Mouse (Mus musculus): ENCODE data around the gene Higd1c.
"Not testable (repeated sequence)": the region's sequence is repeated elsewhere in the genome, so short reads cannot be mapped to it uniquely, and the experiment has no call there.

Gene Higd1c

DNA sequence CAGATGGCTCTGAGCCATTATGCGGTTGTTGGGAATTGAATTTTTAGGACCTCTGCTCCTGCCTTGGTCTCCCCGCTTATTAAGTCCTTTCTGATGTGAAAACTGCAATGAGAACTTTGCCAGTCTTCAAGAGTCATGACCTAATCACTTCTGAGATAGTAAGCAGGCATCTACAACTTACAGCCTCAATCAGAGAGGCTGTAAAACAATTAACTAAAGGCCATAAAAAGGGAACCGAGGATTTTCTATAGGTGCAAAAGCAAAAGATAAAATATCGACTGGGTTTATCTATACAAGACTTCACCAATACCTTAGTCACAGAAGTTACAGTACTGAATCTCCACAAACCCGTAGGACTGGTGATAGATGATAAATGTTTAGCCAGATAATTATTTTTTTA is 8.5 kb upstream of the Higd1c start:
- DNase-seq (ENCODE audit: low spot score) = no peak

DNA sequence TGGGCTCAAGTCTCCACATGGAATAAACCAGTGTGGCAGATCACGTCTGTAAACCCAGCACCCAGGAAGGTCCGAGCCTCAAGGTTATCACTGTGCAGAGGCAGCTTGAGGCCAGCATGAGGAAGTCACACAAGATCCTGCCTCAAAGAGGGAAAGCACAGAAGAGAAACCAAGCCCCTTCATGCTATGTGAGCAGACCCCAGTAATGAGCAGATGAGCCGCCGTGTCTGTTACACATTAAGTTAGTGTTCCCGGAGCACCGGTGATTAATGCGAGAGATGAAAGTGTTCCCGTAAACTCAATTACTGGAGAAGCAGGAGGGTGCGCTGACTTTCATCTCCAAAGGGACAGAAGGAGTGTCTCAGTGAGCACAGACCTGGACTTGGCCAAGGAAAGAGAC is 1.6 kb downstream of the Higd1c start:
- DNase-seq (ENCODE audit: low spot score) = not testable (repeated sequence)

DNA sequence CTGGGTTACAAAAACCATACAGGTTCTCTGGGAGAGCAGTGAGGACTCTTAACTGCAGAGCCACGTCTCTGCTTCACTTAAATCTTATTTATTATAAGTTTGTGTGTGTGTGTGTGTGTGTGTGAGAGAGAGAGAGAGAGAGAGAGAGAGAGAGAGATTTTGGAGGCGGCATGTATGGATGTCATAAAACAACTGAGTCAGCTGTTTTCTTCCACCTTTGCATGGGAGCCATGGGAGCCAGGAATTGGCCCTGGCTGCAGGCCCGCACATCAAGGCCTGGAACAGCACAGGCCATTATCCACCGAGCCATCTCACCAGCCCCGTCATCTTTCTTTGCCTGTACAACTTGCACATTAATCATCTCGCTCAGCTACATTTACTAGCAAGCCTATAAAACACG is 2.8 kb downstream of the Higd1c start:
- DNase-seq (ENCODE audit: low spot score) = no peak

DNA sequence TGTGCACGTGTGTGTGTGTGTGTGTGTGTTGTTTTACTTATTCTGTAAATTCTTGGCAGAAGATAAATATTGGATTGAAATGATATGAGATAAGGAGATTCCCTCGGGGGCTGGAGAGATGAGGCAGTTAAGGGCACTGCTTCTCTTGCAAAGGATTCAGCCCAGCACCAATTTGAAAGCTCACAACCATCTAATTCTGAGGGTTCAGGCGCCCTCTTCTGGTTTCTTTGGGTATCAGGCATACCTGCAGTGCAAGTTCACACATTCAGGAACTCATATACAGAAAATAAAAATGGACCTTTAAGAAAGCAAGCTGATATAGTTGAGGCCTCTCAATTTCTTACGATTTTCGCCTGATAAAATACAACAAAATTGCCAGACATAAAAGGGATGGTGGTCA is 10.7 kb downstream of the Higd1c start:
- DNase-seq (ENCODE audit: low spot score) = peak; percentile 58

DNA sequence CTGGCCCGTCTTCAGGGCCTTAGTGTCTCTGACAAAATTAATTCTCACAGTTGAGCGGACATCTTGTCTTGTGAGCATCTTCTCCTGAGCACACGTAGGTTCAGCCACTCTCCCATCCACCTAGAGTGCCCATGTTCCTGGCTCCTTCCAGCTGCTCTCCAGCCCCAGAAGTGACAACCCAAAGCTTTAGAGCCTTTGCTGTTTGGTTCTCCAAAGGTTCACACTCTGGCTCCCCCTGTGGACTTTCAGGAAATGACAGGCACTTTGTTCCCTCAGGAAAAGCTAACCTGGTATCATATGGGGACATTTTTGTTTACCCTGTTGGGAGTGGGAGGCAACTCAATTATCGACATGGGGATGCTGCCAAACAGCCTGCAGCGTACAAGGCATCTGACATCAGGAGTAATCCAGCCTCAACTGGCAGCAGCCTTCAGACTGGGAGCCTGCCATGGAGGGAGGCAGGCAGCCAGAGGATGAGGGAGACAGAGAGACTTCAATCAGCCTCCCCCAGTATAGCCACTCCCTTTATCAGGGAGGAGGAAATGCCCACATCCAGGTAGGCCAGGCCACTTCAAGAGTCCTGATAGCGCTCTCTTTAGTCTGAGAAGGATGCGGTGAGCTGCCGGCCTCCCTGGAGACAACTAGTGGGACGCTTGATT is 13.6 kb downstream of the Higd1c start:
- not testable (repeated sequence) for DNase-seq (ENCODE audit: low spot score)

DNA sequence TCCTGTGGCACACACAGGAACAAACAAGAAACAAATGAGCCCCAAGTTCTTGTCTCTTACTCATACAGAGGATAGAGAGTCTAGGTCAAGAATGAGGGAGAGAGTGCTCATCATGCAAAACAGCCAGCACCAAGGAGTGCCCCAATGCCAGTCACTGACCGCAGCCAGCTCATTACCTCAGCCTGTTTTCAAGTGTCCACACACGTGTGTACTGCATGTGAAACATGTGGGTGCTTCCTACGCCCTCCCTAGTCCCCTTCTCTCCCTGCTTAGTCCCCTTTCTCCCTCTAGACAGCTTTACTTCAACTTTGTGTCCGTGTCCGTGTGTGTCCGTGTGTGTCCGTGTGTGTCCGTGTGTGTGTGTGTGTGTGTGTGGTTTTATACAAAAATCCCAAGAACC is 15.3 kb downstream of the Higd1c start:
- DNase-seq (ENCODE audit: low spot score) = no peak

DNA sequence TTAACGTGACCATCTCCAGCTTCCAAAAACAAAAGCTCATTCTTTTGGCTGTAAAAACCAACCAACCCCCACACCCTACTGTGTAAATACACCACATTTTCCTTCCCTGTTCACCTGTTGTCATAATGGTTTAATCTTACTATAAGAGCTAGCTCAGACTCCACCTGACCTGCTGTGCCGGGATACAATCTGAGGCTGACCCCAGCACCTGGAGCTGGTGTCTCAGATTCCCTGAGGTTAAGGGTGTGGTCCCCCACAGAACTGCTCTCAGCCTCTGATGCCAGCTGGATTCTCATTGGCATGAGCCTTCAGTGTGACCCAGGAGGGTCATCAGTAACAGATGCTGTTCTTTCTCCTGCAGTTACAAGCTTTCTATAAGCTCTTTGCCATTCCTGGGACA is 15.8 kb downstream of the Higd1c start:
- no peak for DNase-seq (ENCODE audit: low spot score)

DNA sequence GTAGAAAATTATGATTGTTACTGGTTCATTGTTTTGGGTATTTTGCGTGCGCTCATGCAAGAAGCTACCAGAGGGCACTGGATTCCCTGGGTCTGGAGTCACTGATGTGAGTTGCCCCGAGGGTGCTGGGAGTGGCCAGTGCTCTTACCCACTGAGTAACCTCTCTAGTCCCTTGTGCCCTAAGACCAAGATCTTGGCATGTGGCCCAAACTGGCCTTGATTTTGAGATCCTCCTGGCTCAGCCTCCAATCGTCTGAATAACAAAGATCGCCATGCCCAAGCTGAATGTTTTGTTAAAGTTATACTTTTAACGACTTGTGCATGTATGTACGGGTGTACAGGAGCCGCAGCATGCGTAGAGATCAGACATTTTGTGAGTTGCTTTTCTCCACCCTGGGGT is 21.4 kb downstream of the Higd1c start:
- DNase-seq (ENCODE audit: low spot score) = no peak

DNA sequence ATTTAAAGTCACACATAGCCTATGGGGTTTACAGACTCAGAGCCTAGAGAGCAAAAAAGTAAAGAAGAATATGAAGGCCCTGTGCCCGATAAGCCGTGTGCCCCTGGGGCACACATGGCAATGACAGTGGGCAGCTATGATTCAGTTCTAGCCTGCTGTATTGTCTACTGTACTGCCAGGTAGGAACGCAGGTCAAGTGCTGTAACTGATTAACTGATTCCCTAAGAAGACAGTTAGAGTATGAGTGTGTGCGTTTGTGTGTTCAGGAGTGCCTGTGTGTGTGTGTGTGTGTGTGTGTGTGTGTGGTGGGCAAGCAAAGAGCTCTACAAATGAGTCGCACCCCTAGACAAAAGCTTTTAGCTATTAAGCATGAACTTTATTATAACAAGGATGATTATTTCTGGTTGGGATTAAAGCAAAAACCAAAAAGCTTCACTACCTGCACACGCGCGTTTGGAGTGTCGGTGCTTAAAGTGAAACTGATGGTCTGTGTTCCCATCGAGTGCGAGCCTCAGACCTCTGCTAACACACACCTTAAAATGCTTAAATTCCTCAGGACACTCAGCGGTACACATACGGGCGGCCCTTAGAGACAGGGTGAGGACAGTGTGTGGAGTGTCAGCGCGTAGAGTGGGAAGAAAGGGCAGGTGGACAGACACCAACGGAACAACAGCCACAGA is 23.3 kb downstream of the Higd1c start:
- DNase-seq (ENCODE audit: low spot score) = no peak

DNA sequence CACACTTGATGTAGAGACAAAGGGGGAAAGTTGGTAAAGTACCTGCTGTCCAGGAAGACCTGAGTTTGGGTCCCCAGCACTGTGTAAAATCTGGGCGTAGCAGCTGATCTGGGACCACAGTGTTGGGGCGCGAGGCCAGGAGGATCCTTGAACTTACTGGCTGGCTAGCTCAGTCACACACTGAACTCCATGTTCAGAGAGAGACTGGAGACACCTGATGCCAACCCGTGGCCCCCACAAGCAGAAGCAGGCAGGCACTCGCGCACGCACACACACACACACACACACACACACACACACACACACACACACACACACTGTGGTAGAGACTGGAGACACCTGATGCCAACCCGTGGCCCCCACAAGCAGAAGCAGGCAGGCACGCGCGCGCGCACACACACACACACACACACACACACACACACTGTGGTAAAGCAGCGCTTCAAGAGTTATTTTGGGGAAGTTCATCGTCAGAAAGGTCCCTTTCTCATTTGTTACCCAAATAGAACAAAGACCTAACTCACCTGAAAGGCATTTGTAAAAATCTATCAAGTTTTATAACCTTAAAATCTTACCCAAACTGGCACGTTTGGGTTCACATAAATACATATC is 24.0 kb downstream of the Higd1c start:
- no peak for DNase-seq (ENCODE audit: low spot score)

DNA sequence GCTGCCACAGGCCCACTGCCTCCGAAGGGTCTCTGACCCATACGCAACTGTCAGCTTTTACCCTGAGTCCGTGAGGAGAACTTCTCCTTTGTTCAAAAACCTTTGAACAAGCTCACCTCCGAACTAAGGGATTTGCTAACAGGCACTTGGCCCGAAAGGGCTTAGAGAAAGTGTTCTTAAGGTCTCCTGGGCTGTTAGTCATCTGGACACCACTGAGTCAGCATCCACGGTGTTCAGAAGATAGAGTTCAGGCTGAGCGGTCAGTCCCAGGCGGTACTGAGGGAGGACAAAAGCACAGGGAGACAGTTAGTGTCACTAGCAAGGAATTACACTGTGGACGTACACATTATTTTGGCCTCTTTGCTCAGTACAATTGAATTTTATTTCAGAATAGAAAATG is 24.5 kb downstream of the Higd1c start:
- DNase-seq (ENCODE audit: low spot score) = no peak

DNA sequence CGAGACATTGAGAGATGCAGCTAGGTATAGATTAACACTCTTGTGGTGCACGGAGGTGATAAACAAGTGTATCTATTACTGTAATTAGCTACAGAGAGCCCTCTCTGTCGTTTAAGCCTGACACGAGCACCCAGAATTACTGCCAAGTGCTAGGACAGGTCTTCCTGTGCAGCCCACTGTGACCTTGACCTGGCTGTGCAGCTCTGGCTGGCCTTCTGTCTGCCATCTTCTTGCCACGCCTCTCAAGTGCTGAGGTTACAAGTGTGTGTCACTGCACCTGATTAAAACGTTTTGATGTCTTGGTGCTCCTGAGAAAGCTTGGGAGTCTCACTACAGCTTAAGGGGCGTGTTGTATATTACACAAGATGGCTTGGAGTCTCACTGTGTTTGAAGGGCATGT is 26.7 kb downstream of the Higd1c start:
- DNase-seq (ENCODE audit: low spot score) = no peak

DNA sequence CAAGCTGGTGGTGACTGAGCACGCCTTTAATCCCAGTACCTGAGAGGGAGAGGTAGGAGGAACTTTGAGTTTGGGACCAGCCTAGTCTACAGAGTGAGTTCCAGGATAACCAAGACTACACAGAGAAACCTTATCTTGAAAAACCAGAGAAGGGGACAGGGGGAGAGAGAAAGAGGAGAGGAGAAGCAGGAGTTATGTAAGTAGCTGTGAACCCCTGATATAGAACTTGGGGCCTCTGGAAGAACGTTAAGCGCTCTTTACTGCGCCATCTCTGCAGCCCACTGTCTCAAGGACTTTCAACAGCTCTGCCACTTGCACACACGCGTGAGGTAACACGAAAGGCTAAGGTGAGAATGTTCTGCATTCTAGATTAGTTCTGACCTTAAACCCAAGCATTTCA is 27.3 kb downstream of the Higd1c start:
- DNase-seq (ENCODE audit: low spot score) = no peak

DNA sequence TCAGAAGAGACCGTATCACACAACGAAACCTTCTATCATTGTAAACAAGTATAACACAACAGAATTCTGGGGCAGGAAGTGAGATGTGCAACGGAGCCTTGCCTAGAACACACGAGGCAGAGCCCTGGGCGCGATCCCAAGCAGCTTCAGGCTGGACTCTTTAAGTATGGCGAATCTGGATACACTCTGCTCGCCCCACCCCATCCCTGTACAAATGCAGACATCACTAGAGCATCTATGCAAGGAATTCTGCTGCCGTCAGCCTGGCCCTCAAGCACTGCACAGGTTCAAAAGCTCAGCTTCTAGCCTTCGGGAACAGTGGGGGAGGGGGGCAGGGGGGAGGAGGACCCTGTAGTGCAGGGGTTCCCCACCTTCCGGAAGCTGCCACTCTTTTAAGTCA is 28.7 kb downstream of the Higd1c start:
- no peak for DNase-seq (ENCODE audit: low spot score)

DNA sequence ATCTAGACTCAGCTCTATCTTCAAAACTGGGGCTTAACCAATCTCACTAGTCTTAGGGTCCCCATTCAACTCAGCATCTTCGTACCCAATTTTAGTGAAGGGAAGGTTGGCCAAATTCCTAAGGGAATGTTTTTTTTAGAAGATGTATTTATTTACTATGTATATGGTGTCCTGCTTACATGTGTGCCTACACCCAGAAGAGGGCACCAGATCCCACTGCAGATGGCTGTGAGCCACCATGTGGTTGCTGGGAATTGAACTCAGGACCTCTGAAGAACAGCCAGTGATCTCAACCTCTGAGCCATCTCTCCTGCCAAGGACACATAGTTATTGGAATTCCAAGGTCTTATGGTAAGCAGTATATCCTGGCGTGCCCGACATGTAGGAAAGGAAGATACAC is 31.2 kb downstream of the Higd1c start:
- no peak for DNase-seq (ENCODE audit: low spot score)

DNA sequence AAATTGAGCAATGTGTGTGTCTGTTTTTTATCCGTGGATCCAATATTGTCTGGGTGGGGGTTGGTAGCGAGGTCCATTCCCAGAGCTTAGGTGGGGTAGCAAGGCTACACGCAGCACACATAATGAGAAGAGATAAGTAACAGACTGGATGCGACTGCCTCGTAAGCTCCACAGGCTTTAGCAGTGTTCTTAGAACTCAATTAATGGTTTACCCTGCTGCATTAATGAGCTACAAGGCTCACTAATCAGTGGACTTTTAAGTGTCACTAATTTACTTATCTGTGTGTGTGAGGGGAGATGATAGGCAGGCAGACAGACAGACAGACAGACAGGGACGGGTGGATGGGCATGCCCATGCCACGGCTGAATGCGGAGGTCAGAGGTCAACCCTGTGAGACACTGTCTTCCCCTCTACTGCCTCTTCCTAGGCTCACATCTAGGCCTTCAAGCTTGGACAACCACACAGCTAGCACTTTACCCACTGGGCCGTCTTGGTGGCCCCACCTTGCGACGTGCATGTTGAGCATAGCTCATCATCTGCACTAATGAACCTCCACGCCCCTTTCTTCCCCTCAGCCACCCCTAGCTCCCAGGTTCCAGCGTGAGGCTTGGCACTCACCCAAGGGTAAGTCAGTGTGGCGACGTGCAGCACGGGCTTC is 36.4 kb downstream of the Higd1c start:
- peak; percentile 77 for DNase-seq (ENCODE audit: low spot score)

DNA sequence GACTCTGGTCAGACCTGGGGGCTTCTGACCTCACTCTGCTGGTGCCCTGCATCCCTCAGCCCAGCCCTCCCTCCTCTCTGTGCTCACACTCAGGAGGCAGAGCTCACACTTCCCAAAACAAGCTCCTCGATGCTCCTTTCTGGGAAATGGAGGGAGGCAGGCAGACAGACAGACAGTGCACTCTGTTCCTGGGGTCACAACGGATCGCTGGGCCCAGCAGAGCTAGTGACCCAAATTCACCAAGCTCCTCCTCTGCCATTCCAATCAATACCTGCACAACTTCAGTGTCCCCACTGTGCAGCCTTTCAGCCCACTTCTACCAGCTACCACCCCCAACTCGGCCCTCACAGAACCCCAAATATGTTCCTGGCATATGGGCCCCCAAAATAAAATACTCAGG is 37.5 kb downstream of the Higd1c start:
- no peak for DNase-seq (ENCODE audit: low spot score)

DNA sequence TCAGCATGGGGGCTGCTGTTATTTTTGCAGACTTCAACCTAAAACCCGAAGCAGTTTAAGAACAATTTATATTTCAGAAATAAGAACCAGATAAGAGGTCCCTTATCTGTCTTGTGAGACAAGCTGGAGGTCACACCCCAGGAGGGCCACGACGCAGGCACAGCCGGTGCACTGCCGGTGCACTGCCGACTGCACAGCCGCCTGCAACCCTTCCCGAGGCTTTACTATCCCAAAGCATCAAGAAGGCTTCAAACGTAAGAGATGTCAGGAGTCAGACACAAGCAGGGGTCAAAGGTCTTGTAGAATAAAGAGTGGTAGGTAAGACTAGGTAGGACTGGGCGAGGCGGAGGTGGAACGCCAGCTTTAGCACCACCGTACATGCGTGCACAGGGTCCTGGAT is 38.0 kb downstream of the Higd1c start:
- no peak for DNase-seq (ENCODE audit: low spot score)

DNA sequence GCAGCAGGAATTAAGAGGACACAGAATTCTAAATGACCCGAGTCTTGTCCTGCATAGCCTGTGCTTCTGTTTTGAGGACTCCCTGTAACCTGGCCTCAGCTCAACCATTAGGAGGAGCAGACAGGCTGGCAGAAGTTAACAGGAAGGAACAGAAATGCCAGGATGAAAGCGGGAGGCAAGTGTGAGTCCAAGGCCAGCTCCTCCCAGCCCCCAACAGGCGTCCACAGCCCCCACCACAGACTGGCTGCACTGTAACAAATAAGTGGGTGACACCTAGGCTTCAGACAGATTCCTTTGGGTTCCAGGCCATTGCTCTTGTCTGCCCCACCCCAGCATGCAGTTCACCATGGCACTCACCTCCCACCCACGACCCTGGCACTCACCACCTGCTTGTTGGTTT is 38.5 kb downstream of the Higd1c start:
- no peak for DNase-seq (ENCODE audit: low spot score)

DNA sequence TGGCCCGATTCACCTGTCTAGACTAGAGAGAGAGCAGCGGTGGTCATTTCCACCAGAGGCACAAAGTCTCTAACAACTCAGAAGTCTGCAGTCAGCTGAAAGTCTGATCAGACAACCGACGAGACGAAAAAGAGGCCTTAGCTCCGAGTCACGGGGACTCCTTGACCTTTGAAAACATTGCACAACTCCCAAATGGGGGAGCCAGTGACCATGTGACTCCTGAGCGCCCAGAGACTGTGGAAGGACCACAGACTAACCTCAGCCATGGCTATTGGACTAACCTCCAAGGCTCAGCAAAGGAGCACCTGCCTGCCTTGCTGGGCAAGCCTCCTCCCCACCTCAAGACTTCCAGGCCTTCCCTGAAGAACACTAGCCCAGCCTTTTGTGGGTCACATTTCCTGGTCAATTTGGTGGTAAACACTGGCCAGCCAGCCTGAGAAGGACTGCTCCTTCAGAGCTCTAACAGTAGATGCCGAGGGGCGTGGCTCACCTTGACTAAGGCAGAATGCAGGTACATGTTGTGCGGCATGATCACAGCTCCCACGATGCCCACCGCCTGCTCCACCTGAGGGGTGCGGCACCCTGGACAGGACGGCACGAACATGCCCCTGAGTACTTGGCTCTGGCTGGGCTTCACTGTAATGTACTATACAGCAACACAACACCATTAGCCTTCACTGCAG is 39.1 kb downstream of the Higd1c start:
- peak; percentile 87 for DNase-seq (ENCODE audit: low spot score)

DNA sequence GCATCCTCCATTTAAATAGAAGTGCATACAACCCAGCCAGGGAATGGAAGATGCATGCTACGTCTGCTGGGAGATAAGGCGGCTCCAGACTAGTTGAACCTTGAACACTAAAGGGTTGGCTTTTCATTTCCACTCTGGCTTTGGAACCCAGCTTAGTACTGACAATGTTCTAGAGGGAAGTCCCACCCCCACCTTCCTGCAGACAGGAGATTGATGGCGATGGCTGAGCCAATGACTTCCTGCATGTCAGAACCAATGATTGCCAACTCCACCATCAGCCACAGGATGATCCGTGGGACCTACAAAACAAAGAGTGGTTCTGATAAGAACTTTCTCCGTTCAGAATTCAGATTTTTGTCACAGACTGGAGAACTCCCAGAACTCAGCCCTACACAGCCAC is 41.7 kb downstream of the Higd1c start:
- peak; percentile 76 for DNase-seq (ENCODE audit: low spot score)

DNA sequence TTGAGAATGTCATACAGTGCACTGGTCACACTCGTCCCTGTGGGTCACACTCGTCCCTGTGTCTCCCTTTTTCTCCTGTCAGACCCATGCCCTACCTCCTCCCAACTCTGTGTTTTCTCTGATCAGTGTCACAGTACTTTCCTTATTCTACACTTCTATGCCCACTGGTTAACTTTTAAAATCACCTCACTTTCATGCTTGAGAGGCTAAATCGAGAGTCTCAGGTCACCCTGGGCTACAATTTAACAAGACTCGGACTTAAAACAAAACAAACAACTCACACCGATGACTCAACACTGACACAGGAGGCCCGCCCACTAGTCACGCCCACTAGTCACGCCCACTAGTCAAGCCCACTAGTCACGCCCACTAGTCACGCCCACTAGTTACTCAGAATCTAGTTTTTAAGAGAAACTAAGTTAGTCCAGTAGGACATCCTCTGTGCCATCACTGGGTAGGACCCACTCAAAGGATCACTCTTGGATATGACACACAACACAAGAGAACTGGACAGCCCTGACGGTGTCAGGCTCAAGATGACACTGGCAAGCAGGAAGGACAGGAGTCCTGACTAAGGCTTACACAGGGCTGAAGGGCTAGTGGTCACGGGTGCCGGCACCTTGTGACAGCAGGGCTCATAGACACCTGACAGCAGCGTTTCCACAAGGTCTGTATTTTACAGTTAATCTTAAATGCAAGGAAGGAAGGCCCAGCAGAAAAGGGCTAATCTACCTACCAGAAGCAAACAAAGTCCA is 46.8 kb downstream of the Higd1c start:
- DNase-seq (ENCODE audit: low spot score) = peak; percentile 86

All from yolk sac, embryonic 10.5 days (tissue).